Mouse (Mus musculus) embryonic fibroblast, embryonic 13.5 days (primary cell): ENCODE measurements around the gene Tmsb4x. TPM values are rescaled to one million over a fixed set of nuclear protein-coding genes. Genes with fewer than 3 reads are reported as not detected.

Experiments used
- H3K27ac ChIP-seq: 2 replicates; pipeline ENCODE4 v1.5.1; 2012; ENCODE audit warnings: low read length, control low read depth, inconsistent platforms; ENCODE audit not compliant: insufficient read depth
- H3K4me1 ChIP-seq: 2 replicates; pipeline ENCODE4 v1.6.1; 2011; ENCODE audit warnings: low read length; ENCODE audit not compliant: control insufficient read depth, insufficient read depth
- H3K4me3 ChIP-seq: 2 replicates; pipeline ENCODE4 v1.5.1; 2011; ENCODE audit warnings: mild to moderate bottlenecking, control low read depth, low read length; ENCODE audit not compliant: insufficient read depth
- CTCF ChIP-seq: IDR thresholded peaks from 2 replicates; pipeline ENCODE4 v1.5.1; 2011; ENCODE audit warnings: mild to moderate bottlenecking, control low read depth, low read length, moderate library complexity, borderline replicate concordance; ENCODE audit not compliant: insufficient read depth
- POLR2A ChIP-seq: IDR thresholded peaks from 2 replicates; pipeline ENCODE4 v1.6.1; 2011; ENCODE audit warnings: low read depth, mild to moderate bottlenecking, control low read depth, low read length, moderate library complexity
- polyA plus RNA-seq: library from polyadenylated mRNA; stranded (reverse); fragments of >200 nt; gene quantifications from 2 replicates; pipeline ENCODE4 v1.2.4, GENCODE M21; 2011; ENCODE audit warnings: low read depth; ENCODE audit not compliant: missing spikeins, insufficient read length

Gene Tmsb4x
- polyA plus RNA-seq, 1 experiment, result 2,205 TPM

DNA sequence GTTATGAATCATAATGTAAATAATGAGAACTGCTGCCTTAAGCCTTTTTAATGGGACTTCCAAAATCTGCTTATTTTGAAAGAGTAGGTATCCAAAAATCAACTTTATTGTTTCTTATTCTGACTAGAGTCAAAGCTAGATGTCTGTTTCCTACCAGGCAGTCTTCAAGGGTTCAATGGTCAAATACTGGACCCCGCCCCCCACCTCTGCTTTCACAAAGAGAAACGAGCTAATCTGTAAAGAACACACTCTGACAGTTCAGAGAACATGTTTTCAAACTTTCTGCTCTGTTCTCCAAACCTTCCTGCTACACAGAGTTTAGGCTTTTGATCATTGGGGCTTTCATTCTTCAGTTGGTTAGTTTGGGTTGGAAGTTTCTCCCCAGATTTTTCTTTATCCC, 22.8 kb downstream of the Tmsb4x start:
- no peak overlapping the region for H3K27ac ChIP-seq
- no peak for TF ChIP-seq POLR2A
- no peak for TF ChIP-seq CTCF
- H3K4me1 ChIP-seq, result no peaks in the 10 kb centered on the region
- H3K4me3 ChIP-seq, result no peak overlapping the region

DNA sequence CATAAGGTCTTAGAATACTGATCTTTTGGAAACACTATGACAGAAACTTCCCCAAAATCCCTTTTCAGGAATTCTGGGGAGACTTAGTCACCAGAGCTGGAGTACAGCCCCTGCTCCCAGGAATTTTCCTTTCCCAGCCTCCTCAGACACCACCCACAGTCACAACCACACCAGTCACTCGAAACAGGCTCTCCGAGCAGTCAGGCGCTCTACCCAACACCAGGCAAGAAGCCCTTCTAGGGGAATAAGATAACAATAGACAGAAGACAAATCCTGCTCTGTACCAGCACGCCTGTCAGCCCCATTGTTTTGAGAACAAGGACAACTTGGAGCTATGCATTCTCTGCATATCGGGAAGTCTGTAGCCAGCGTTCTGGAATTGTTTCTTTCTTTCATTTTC, 25.6 kb downstream of the Tmsb4x start:
- H3K27ac ChIP-seq, result peak overlapping the region; percentile 49; the same call in 1 of the 2 replicates
- no peak for TF ChIP-seq CTCF
- no peak for TF ChIP-seq POLR2A

DNA sequence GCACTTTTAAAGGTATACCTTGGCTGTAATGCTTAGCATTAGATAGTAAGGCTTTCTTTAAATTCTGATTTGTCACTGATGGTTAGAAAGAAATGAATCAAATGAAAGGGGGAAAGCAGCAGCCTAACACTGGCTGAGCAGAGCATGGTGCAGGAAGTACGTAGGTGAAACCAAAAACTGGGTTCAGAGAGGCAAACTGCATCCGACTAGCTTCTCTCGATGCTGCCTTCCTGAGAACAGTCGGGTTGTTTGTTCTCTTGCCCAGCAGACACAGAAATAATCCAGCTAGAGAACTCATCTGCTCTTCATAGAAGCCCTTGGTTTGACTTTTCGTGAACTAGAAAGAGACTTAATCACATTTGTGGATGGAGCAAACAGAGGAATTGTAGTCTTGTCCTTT, 26.7 kb downstream of the Tmsb4x start:
- TF ChIP-seq CTCF (no peak), POLR2A (no peak)
- Histone ChIP-seq H3K4me1 (no peaks in the 10 kb centered on the region), H3K27ac (no peak overlapping the region; the same call in 1 of the 2 replicates), H3K4me3 (no peak overlapping the region)

More for the DNA sequence above, 25.6 kb downstream of the Tmsb4x start:
- Histone ChIP-seq H3K4me1 (no peaks in the 10 kb centered on the region), H3K4me3 (no peak overlapping the region)

DNA sequence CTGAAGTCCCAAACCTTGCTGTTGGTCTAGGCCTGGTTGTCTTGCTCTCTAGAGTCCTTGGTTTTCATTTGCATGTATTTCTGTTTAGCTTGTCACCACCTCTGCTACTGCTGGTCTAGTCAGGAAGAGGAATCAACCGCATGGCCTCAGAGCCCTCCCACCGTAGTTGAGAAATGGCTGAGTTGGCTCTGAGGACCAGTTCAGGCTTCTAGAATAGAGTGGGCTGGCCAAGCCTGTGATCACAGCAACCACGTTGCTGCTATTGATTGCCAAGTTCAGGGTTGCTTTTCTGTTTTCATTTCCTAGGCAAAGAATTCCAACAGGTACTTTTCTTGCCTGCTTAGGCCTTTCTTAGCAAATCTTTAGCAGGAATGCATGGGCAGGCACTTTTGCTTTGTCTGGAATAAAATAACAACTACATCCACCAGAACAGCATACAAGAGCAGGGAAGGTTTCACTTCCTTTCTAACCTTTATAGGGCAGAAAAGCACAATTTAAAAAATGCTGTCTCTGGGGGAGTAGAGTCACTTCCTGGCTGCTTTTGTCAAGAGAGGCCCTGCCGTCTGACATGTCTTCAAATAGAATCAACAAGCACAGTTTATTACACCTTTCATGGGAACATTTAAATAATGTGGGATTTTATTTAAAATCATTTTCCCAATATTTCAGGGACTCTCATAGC, 29.0 kb downstream of the Tmsb4x start:
- TF ChIP-seq CTCF (no peak), POLR2A (no peak)
- Histone ChIP-seq H3K4me3 (no peak overlapping the region), H3K27ac (peak overlapping the region; percentile 34; the same call in 1 of the 2 replicates), H3K4me1 (no peaks in the 10 kb centered on the region)

DNA sequence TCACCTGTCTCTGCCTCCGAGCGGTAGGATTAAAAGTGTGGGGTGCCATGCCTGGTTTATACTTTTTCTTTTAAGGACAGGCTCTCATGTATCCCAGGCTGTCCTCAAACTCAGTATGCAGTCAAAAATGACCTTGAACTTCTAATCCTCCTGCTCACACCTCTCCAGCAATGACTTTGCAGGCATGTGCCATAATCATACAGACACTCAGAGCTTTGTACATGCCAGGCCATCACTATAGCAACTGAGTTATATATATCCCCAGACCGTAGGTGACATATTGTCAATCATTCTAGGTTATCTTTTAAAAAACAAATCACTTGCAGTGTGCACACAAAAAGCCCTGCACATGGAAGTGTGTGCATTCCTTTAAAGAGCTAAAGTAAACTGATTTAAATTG, 29.6 kb downstream of the Tmsb4x start:
- peak overlapping the region; percentile 34; the same call in 1 of the 2 replicates for H3K27ac ChIP-seq
- H3K4me1 ChIP-seq, result peaks cover 2% of the 10 kb centered on the region; the same call in 1 of the 2 replicates
- H3K4me3 ChIP-seq, result no peak overlapping the region
- TF ChIP-seq CTCF, result no peak
- TF ChIP-seq POLR2A, result no peak

DNA sequence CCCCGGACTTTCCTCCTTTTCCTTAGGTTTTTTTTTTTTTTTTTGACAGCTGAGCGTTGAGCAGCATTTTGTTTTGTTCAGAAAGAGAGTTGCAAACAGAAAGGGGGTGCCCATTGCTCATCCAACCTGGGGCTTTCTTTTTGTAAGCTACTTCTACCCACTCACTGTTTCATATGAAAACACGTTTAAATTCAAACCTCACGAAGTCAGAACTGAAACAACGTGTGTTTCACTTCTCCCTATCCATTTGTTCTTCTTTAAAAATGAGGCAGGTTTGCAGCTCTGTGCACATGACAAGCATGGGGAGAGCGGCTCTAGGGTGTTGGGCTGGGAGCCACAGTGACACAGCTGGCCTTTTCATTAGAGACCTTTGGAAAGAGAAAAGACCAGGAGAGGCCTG, 33.8 kb downstream of the Tmsb4x start:
- H3K27ac ChIP-seq, result no peak overlapping the region
- TF ChIP-seq POLR2A, result no peak
- peaks cover 12% of the 10 kb centered on the region for H3K4me1 ChIP-seq
- H3K4me3 ChIP-seq, result no peak overlapping the region

DNA sequence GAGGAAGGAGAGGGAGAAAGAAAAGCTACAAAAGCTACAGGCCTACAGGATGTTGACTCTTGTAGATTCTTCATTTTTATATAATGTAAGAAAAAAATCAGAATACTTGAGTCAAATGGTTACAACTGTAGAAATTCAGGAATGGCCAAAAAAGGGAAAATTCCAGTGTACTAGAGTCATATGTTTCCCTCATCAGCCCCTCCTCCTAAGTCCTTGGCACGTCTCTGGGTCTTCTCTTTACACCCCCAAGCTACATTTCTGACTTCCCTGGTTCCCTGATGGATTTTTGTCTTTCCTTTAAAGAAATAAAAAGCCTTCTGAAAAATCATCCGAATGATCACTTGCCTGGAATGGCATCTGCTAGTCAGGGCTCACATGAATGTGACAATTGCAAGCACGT, 34.8 kb downstream of the Tmsb4x start:
- Histone ChIP-seq H3K4me3 (no peak overlapping the region), H3K4me1 (peaks cover 12% of the 10 kb centered on the region), H3K27ac (peak overlapping the region; percentile 93)
- TF ChIP-seq POLR2A, result no peak
- TF ChIP-seq CTCF, result no peak

DNA sequence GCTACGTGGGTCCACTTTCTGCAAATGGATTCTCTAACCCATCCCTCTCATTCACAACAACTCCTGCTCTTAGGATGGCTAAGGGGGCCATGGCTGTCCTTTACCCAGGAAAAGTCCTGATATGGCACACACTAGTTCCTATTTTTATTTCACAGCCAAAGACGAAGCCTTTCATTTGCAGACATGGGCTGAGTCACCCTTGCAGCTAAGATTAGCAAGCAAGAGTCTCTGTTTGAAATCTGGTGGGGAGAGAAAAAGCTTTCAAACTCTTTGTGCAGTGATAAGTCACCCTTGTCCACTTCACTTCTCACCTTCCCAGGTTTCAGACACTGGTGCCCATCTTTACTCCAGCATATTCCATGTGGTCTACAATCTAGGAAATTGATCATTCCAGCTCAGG, 36.9 kb downstream of the Tmsb4x start:
- H3K4me3 ChIP-seq, result no peak overlapping the region
- H3K4me1 ChIP-seq, result peaks cover 12% of the 10 kb centered on the region
- TF ChIP-seq CTCF (no peak), POLR2A (no peak)
- peak overlapping the region; percentile 84 for H3K27ac ChIP-seq

DNA sequence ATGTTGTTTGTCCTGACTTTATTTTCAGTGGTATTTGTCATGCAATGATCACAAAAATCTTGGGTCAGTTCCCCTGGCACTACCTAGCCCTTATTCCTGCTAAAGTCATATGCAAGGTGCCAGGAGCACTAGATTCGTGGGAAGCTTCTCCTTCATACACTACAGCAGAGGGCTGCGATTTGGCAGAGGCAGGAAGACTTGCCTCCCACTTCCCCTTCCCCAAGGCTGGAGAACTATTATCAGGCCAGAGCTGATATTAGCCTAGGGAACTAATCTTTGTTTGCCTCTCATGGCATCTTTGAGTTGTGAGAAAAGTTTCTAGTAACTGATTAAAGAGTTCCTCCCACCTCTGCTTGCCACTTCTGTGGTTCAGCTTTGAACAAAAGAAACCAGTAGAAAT, 37.8 kb downstream of the Tmsb4x start:
- H3K4me3 ChIP-seq, result no peak overlapping the region
- TF ChIP-seq POLR2A (no peak), CTCF (no peak)
- H3K27ac ChIP-seq, result no peak overlapping the region
- peaks cover 12% of the 10 kb centered on the region for H3K4me1 ChIP-seq

DNA sequence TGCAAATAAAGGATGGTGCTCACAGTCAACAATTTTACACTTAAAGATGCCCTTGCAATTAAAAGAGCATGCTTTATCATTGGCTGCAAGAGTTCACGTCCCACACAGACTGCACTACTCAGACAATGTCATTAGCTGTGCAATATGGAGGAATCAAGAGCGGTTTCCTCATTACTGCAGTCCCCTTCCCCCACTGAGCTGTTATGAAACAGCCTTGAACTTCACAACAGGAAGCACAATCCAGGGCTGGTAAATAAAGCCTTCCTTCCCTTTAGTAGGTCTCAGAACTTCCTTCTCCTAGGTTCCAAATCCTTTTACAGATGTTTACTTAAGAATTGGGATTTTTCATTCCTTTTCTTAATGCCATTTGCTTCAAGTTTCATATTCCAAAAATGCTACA, 41.8 kb downstream of the Tmsb4x start:
- Histone ChIP-seq H3K4me3 (no peak overlapping the region), H3K4me1 (peaks cover 4% of the 10 kb centered on the region; the same call in 1 of the 2 replicates), H3K27ac (no peak overlapping the region)
- TF ChIP-seq CTCF (no peak), POLR2A (no peak)

DNA sequence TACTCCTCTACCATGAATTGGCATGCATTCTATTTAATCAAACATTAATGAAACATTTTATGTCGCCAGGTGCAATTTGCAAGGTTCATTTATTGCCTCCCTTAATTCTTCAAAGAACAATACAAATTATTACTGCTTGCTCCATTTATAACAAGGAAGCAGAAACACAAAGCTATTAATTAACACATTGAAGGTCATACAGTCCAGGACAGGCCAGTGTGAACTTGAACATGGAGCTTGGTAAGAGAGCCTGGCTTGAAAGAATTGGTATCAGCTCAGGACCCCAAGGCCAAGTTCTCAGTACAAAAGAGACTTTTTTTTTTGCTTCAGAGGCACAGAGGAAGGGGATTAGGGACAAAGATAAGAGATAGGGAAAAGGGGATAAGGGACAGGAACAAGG, 43.1 kb downstream of the Tmsb4x start:
- Histone ChIP-seq H3K4me3 (no peak overlapping the region), H3K4me1 (no peaks in the 10 kb centered on the region), H3K27ac (no peak overlapping the region)
- no peak for TF ChIP-seq POLR2A
- TF ChIP-seq CTCF, result no peak

DNA sequence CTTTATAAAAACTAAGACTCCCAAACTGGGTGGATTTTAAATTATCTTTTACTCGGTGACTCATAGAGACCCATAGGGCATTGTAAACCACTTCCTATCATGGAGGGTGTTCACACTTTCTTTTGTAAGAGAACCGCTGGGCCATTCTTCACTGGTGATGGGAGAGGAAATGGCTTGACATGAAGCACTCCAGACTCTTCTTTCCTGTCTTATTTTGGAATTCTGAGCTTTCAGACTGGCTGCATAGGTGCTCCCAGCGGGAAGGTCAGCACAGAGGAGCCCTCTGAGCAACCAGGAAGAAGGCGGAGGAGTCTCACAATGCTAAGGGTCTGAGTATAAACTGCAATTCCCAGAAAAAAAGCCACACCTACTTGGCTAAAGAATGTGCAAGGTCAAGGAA, 51.4 kb downstream of the Tmsb4x start:
- no peak overlapping the region for H3K27ac ChIP-seq
- H3K4me1 ChIP-seq, result peaks cover 3% of the 10 kb centered on the region; the same call in 1 of the 2 replicates
- TF ChIP-seq CTCF (no peak), POLR2A (no peak)
- no peak overlapping the region for H3K4me3 ChIP-seq

Other genes with a start within 250 kb of the Tmsb4x start
- not detected in 2 replicates for gene Tlr8, start 55.0 kb upstream of the Tmsb4x start, polyA plus RNA-seq
- gene Tlr7, start 121.2 kb upstream of the Tmsb4x start, polyA plus RNA-seq, result 1.5 TPM in 1 of 2 replicates, not detected in the other
- 22.9 and 23.1 TPM in 2 replicates for gene Prps2, start 173.4 kb upstream of the Tmsb4x start, polyA plus RNA-seq